Mouse (Mus musculus): Measurements from ENCODE around the gene Pnpla6.
"Not testable (repeated sequence)": the region's sequence is repeated elsewhere in the genome, so short reads cannot be mapped to it uniquely, and the experiment has no call there.

Gene Pnpla6

DNA sequence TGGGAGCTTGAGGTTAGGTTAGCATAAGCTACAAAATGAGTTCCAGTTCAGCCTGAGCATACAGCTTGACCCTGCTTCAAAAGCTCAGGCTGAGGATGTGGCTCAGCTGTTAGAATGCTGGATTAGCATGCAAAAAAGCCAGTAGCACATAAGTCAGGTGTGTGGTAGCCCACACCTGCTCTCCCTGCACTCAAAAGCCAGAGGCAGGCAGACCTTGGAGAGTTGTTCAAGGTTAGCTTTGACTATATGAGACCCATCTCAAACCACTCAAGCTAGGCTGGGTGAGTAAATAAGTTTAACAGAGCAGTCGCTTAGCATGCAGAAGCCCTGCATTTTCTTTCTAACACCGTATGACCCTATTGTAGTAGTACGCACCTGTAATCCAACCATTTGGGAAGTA, 59.4 kb downstream of the Pnpla6 start:
- intact Hi-C loops (cut with DNase I), result no loop called here

DNA sequence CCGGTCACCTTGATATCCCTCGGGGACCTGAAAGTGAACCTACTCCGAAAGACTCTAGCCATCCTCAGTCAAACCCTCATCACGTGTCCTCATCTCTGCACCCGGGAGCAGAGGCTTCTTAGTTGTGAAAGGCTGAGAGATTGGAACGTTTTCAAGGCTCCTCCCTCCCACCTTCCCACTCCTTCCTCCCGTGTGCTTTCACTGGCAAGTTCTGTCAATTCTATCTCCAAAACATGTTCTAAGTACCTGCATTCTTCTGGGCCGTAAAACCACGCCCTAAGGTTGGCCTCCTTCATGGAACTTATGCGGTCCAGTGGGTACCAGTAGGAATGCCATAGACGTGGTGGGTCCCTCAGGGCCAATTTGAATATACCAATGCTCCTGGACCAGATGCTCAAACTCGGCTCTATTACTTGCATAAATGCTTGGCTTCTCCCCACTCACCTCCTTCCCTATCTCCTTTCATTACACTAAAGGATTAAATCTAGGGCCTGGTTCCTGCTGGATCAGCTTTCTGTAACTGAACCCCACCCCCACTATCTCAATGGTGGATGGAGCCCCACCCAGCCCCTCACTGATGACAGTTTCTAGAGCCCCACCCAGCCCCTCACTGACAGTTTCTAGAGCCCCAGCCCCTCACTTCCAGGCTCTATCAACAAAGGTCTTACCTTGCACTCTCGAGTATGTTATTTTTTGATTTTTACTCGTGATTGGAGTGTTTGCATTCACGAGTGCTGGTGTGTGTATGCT, 61.2 kb downstream of the Pnpla6 start:
- intact Hi-C loops (cut with DNase I), result no loop called here

DNA sequence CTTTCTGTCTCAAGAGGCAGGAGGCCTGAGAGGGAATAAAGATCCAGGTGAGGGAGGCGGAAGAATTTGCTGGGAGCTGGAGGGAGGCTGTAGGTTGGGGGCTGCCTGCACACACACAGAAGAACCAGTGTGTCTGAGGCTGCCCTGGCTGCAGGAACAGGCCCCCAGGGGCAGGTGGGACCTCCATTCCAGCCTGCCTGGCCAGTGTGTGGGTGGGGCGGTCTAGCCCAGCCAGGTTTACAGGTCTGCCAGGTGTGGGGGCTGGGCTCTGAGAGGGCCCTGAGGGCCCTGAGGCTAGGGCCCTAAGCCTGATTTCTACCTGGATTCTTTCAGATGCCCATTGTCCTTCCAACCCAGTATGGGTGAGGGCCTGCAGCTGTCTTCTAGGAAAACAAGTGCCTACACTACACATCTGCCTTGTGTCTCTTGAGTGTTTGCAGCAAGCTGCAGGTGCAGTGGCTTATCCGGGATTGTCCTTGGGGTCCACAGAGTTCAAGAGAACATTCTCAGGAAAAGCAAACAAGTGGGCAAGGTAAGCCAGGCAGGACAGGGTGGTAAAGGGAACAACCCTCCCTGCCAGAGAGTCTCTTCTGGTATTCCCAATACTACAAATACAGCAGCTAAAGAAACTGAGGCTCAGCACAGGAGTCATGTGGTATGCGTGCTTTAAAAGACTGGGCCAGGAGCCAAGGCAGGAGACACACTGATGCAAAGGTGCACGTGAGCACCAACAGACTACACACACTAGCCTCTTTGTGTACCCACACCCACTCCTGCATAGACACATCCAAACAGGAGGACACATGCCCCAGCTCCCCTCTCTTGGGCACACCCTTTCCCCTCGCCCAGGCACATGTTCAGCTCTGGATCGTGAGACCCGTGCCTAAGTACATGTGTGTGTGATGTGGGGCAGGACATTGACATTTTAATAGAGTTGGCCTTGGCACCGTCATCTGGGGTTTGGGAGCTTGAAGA, 64.5 kb downstream of the Pnpla6 start:
- intact Hi-C loops (cut with DNase I), result no loop called here

DNA sequence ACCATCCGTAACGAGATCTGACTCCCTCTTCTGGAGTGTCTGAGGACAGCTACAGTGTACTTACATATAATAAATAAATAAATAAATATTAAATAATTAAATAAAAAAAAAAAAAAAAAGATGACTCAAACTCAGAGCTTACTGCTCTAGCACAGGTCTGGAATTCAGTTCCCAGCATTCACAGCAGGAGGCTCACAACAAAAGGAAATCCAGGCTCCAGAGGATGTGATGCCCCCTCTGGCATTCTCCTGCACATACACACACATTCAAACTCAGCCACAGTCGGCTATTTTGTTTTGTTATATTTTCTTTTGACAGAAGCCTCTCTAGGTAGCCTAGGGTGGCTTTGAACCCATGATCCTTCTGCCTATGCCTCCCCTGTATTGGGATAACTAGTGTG, 66.8 kb downstream of the Pnpla6 start:
- intact Hi-C loops (cut with DNase I), result not testable (repeated sequence)

DNA sequence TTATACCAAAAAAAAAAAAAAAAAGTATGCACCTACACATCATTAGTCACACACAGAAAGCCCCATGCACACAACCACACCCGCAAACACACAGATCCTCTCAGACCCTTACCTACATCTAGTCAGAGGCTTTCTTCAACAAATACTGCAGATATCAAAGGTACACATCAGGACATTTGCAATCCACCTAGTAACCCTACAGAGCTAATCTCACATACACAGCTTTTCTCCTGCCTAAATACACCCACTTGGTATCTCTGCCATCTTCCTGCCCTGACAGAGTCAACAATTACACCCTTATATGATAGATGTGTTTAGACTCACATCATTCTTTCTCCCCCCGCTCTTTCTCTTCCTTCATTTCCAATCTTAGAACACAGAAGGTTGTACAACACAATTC, 71.3 kb downstream of the Pnpla6 start:
- intact Hi-C loops (cut with DNase I), result no loop called here

DNA sequence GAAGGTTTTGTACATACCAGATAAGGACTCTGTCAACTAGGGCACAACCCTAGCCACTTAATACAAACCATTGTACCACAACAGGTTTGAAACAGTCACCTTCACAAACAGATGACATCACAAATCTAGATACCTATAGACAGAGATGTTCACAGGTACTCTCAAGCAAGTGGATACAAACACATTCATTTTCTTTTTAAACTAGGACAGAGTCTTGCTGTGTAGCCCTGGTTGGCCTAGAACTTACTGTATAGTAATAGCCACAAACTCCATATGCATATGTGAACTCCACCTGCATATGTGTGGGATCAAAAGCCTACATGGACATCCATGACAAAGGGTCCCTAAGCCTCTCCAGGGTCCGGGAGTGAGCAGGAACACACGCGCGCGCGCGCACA, 71.8 kb downstream of the Pnpla6 start, which contains the start of gene Camsap3:
Gene Camsap3 (plus strand): TSS at position 301 of the 398 bp plus-strand sequence.
- intact Hi-C loops (cut with DNase I), result no loop called here

DNA sequence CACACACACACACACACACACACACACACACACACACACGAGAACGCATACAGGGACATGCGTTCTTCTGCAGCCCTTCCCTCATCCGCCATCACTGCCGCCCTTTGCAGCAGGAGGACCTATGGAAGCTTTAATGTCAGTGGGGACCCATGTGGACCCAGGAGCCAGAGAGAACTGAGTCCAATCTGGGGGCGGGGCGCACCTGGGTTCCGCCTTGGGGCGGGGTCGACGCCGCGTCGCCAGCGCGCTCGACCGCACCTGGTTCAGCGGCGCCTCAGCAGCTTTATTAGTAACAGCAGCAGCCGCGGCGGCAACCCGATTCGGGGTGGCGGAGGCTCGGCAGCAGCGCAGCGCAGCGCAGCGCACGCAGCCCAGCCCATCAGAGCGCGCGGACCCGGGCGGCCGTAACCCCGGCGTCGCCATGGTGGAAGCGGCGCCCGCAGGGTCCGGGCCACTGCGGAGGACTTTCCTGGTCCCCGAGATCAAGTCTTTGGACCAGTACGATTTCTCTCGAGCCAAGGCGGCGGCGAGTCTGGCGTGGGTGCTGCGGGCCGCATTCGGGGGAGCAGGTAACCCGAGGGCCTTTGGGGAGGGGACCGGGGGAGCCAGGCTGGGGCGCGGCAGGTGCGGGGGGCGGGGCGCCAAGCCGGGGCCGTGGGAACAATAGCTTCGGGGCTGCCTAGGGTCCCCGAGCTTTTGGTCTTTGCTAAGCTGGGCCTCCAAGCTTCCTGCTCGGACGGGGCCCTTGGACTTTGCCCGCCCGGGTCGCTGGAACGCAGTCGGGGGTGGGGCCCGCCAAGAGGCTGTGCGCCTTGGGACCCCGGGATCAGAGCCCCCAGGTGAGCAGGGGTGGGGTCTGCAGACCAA, 72.4 kb downstream of the Pnpla6 start:
- intact Hi-C loops (cut with DNase I), result no loop called here

DNA sequence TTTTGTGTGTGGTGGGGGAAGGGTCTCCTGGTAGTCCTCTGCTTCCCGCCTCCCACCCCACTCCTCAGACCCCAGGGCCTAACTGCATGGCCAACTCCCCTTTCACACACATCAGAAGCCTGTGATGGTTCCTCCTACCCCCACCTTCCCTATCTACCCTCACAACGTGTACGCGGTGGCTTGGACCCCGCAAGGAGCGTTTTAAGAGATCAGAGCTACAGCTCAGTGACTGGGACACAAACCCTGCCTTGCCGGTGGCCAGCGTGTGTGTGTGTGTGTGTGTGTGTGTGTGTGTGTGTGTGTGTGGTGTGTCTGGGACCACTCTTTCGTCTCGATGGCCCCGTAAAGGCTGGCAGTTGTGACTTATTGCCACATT, 73.1 kb downstream of the Pnpla6 start:
- intact Hi-C loops (cut with DNase I), result no loop called here

DNA sequence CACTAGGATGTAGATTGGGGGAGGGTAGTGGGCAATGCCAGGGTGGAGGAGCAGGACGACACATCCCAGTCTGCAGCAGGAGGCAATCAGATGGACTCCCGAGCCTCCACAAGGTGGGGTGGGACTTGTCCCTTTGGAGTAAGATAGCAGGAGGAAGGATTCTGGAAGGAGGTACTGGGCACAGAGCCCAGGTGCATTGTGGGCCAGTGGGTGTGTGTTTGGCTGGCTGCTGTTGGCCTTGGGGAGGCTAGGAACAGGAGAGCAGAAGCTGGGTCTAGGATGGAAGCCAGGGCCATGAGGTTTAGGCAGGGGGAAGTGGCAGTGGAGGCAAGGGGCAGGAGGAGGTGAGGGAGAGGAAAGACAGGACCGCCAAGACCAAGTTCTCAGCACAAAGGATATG, 78.3 kb downstream of the Pnpla6 start:
- intact Hi-C loops (cut with DNase I), result no loop called here
